Mouse (Mus musculus): ENCODE results near the gene Vipas39.
"Not testable (repeated sequence)": the region's sequence is repeated elsewhere in the genome, so short reads cannot be mapped to it uniquely, and the experiment has no call there.

The Vipas39 gene

DNA sequence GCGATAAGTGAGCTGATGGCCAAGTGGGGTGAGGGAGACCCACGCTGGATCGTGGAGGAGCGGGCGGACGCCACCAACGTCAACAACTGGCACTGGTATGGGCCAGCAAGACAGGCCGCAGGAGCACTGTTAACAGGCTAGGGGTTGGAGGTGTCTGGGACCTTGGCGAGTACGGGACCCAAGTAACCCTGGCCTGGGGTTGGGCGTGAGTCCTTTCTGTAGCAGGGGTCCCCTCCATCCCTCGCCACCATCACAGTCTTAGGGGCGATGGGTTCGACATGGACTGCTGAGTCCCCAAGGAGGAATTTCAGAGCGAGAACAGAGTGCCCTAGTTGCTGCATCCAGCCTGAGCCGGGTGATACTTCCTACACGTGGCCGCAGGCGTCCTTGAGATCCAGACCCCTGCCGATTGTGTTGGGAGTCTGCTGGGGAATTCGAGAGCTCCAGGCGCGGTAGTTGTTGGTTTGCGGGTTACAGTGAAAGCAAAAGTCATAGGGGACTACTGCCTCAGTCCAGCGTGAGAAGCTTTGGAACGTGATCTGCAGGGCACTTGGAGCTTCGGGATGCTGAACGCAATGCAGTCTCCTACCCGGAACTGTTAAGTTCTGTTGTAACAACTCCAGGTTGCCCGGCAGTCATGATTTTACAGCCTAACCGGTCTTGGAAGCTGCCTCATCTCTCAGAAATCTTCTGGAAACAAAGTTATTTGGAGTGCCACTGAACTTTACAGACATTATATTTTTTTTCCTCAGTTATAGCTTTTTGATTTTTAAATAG lies 959 bp upstream of the Vipas39 start:
- peak; percentile 33 for DNase-seq

GRCm38 (mm10) chr12:87265444-87265843 lies 612 bp downstream of the Vipas39 start:
- DNase-seq: no peak

DNA sequence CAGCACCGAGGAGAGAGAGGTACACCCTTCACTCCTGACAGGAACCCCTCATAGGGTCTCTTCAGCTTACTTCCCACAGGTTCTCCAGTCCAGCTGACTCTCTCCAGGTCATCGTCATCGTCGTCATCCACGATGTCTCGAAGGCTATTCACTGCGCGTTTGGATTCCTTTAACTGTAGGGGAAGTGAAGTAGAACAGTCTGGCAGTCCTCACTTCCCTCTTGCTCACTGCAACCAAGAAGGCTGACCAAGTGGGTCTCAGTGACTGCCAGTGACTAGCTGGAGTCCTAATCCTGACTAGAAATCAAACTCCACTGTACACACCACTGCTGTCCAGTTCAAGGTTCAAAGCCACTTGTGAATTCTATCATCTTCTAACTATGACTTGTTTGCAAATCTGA lies 5.5 kb downstream of the Vipas39 start:
- DNase-seq: no peak

DNA sequence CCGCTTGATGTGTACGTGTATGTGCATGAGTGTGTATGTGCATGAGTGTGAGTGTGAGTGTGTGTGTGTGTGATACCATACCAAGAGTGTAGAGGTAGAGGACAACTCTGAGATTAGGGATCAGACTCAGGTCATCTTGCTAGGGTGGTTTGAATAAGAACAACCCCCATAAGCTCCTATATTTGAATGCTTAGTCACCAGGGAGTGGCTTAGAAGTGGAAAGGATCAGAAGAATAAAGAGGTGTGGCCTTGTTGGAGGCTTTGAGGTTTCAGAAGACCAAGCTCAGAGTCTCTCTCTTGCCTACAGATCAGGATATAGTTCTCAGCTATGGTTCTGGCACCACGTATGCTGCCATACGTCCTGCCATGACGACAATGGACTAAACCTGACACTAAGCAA lies 9.4 kb downstream of the Vipas39 start:
- DNase-seq: no peak

DNA sequence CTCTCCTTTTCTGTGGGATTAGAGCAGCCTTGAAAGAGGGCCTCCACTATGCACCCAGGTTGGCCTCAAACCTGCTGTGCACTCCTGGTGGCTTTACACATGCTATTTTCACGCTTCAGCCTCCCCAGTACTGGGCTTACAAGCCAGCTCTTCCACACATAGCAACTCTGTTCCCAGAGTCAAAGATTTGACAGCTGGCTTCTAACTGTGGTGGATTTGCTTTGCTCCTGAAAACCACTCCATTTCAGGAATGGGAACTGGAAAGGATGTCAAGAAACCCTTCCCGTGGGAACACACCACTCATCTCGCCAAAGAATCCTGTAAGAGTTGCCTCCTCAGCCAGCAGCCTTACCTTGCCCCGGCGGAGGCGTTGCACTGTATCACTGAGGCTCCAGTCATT lies 12.2 kb downstream of the Vipas39 start:
- no peak for DNase-seq

DNA sequence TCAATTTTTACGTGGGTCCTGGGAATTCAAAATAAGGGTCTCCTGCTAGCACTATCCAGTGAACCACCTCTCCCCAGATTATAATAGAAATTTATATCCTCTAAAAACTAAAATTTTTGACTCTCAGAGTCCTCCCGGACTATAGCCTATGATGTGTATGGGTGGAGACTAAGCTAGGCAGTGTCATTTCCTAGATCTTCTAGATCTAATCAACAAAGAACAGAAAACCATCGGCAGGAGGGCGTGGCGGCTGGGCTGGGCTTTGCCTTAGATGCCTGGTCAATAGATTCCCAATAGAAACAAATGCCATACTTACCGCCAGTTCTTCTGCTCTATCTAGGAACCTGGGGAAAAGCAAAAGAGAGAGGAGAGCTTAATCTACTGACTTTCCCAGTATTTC lies 15.9 kb downstream of the Vipas39 start:
- no peak for DNase-seq

GRCm38 (mm10) chr12:87238632-87239031 lies 27.4 kb downstream of the Vipas39 start, which contains the start of gene Noxred1:
Noxred1 (minus strand) TSS chr12:87238732.
- DNase-seq: no peak

DNA sequence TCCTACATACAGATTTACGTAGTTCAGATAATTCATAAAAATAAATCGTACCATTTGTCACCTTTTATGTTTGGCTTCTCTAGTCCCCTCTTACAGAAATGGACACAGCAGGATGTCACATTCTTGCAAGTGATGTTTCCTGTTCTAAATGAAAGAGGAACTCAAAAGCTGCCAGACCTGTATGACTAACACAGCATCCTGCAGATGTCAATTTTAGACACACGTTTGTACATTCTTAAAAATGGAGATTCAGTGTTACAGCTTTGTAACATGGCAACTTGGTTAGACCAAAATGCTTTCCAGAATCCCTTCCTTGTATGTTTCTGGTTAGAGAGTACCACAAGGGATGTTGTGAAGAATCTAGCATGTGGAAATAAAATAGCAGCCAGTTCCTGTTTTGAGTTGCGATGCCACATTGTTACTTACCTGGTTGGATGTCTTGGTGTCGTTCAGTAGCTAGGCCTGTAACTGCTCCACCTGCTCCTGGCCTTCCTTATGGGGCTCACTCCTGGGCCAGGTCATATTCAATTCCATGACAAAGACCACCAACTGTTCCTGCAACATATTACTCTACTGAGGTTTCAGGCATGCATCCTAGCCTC lies 29.1 kb downstream of the Vipas39 start:
- DNase-seq: no peak

DNA sequence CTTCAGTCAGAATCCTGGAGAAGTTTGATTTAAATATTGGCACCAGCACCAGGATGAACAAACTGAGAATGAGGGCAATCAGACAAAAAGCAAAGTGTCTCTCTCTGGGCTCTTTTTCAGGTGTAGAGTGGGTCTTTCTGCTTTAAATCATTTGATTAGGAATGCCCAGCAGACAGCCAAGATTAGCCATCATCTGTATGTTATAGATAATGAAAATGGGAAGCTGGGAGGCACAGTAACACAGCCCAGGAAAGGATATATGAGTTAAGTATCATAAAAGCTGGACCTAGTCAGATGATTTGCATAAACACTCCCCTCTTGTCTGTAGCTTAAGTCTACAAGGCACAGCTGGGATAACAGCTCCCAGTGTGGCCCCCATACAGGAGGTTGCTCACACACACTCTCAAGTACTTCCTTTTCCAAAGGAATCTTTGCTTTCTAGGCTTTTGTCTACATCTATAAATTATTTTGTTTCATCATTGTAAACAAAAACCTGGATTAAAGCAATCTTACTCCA lies 35.6 kb downstream of the Vipas39 start:
- no peak for DNase-seq

- DNase-seq: no peak
Observed at GRCm38 (mm10) chr12:87229633-87230032, 36.4 kb downstream of the Vipas39 start.

GRCm38 (mm10) chr12:87226801-87227200 lies 39.3 kb downstream of the Vipas39 start:
- DNase-seq: no peak

DNA sequence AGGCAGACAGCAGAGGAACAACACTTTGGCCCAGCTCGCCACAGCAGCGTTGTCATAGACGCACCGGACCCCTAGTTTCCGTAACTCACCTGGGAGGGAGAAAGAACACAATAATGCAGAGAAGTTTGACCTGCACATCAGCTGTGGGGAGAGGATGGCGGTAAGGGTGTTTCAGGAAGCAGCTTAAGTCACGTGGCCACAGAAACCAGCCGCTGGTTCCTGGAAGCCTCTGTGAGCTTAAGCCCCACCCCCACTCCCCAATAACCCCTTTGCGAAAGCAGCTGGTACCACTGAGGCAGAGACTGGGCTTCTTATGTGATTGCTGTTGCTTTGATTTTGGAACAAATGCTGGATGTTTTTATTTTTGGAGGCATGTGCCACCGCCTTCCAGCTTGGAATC lies 41.1 kb downstream of the Vipas39 start:
- no peak for DNase-seq

GRCm38 (mm10) chr12:87219362-87219761 lies 46.7 kb downstream of the Vipas39 start:
- DNase-seq: no peak

DNA sequence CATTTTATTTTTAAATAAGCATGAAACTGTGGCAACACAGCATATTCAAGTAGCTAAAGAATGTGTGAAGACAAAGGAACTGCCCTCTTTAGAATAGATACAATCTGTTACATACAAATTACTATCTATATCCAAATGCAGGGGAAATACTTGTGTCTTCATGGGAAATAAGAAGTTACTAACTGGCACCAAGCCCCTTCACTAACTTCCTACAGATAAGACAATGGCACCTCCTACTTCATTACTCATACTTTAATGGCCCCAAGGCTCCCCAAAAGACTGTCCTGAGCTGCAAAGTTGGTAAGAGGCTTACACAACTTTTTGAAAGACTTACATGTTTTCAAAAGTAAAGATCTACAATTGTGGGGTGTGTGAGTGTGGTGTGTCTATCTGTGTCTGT lies 48.5 kb downstream of the Vipas39 start:
- DNase-seq: no peak

DNA sequence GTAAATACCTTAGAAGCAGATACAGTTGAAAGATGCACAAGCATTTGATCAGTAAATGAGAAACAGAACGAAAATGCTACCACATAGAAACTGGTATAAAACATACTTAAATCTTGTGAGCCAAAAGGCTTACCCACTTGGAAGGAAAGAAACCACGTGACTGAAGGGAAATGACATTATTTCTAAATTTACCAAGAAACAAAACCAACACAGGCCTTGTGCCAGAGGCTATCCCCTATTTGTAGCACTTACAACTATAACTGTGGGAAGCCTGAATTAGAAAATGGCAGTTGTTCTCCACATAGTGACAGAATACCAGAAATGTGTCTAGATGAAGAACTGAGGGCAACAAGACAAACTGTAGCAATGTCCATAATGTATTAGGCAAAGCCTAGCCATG lies 50.0 kb downstream of the Vipas39 start:
- DNase-seq: no peak

DNA sequence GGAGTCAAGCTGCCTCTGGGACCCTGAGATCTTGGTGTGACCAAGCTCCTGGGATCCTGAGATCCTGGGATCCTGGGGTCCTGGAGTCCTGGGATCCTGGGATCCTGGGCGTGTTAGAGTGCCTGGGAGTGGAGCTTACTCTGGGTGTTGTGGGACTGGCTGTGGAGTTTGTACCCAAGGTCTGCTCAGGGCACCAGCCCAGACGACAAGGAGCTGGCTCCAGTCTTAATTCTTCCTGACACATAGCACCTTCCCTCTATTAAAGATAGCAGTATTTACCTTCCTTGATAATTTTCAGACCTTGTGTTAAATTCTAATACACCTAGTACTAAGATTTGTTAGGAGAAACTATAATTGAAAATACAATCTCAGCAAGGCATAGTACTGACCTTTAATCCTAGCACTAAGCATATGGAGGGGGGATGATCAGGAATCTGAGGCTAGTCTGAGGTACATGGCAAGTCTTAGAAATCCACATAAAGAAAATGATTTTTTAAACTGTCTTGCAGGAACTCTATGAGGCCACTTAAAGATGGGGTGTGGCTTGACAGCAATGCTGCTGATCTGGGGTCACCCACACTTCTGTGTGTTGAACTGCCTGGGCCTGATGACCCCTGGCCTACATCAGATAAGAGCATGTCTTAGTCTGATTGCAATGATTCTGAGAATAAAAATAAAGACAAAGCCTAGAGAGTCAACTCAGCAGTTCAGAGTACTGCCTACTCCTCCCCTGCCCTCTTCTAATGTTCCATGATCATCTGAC lies 53.0 kb downstream of the Vipas39 start:
- no peak for DNase-seq

- DNase-seq: not testable (repeated sequence)
Observed at GRCm38 (mm10) chr12:87205789-87206188, 60.3 kb downstream of the Vipas39 start.

GRCm38 (mm10) chr12:87201694-87202093 lies 64.4 kb downstream of the Vipas39 start:
- no peak for DNase-seq

GRCm38 (mm10) chr12:87199973-87200586 lies 66.0 kb downstream of the Vipas39 start, which contains the start of gene Tmed8:
Tmed8 (minus strand) TSS chr12:87200454.
- peak; percentile 80 for DNase-seq

- DNase-seq: peak; percentile 47
Observed at GRCm38 (mm10) chr12:87199206-87199972, 66.7 kb downstream of the Vipas39 start, which contains the start of gene Samd15. Samd15 (plus strand) TSS chr12:87199723.

DNA sequence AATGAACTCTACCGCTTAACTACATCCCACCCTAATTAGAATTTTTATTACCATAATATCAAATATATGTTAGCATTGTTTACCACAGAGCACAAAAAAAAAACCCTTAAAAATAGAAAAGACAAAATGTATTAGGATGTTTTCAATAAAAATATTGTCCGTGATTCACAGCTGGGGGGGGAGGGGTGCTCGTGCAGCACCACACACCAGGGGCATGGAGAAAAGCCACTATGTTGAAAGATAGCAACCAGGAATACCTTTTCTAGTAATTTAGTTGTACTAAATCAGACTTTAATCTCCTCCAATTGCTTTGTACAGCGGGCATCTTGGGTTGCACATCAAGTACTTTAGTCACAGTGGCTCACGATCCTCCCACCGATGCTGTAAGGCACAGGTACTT lies 67.3 kb downstream of the Vipas39 start:
- DNase-seq: no peak

- no peak for DNase-seq
Observed at GRCm38 (mm10) chr12:87196310-87196709, 69.7 kb downstream of the Vipas39 start.

All from right cerebral cortex, postnatal 25 days (tissue).